Mouse (Mus musculus) c-Kit-positive CD71-negative TER-119-negative erythroid progenitor cells, embryonic 14.5 days (primary cell): ENCODE results near the gene Treml4.

Experiments
- DNase-seq: peaks from one replicate; pipeline ENCODE4 v3.0.0-alpha.2; 2013; ENCODE audit warnings: low read depth

Treml4 gene

DNA sequence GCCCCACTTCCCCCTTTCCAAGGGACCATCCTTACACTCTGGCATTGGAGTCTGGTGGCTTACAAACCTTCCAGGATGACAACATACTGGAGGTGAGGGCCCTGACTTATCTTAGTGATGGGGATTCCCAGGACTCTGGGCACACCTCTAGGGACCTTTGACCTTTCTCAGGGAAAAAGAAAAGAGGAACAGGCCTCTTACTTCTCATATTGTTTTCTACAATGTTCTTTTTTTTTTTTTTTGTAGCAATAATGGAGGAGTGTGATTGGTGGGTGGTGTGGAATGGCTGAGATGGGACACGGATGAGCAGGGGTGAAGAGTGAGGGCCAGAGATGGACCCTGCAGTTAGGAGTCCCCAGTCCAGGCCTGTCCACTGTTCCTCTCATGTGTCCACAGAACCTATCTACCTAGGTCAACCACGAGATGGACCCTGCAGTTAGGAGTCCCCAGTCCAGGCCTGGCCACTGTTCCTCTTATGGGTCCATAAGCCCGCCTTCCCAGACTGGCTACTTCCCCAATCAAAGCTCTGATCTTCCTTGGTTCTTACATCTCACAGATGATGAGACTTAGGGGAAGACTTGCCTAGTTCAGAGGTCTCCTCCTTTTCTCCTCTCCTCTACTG is at the start of gene Treml4:
Gene Treml4 (plus strand): TSS at position 555 of the 622 bp plus-strand sequence.
- no peak for DNase-seq

DNA sequence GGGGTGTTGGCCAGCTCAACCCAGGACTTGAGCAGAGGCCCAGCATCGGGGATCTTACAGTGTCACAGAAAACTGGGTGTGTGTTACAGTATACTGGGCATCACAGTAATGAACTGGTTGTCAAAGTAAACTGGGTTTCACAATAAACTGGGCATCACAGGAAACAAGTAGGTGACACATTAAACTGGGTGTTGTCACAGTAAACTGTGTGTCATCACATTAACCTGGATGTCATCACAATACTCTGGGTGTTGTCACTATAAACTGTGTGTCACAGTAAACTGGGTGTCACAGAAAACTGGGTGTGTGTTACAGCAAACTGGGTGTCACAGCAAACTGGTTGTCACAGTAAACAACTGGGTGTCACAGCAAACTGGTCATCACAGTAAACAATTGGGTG is 48.7 kb upstream of the Treml4 start:
- no peak for DNase-seq

DNA sequence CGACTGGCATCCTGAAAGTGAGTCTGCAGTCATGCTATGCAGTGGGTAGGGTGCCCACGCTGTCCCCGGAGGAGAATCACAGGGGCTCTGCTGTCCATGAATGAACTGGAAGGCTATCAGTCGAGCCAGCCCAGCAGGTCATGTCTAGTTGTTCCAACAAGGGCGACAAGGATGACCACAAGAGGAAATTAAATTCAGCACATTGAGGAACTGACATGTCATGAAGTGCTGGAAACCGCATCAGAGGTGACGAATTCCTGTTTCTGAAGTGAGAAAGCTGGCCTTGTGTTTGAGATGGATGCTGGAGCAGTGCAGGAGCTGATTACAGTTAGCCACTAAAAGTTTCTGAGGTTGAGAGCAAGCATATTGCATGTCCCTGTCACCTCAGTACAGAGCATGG is 33.4 kb upstream of the Treml4 start:
- DNase-seq, result peak; percentile 33

DNA sequence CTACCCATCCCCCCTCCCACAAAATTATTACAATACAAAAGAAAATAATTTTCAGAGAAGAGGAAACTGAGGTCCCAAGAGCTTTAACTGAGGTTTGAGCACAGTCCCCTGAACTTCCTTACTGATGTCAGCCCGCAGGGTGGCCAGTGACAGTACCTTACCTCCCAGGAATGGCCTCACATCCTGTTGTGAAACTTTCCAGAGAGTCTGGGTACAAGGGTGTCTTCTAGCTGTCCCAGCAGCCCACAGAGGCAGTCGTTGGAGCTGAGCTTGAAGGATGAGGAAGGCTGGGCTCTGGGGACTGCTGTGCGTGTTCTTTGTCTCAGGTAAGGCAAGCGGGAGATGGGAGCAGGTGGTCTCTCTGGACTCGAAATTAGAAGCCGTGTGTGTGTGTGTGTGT is 31.6 kb upstream of the Treml4 start, which contains the start of gene Trem1:
Gene Trem1 (plus strand): TSS at position 251 of the 400 bp plus-strand sequence.
- peak; percentile 55 for DNase-seq

DNA sequence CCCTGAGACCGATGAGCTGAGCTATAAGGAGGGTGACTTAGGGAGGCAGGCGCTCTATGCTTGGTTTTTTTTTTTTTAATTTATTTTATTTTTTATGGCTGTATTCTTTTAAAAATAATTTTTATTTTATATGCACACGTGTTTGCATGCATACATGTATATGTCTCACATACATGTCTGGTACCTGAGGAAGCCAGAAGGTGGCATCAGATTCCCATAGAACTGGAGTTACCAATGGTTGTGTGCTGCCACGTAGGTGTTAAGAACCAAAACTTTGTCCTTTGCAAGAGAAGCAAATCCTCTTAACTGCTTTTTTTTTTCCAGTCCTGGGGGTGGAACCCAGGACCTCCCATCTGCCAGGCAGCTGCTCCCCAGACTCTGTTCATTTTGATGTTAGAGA is 30.3 kb upstream of the Treml4 start:
- no peak for DNase-seq

DNA sequence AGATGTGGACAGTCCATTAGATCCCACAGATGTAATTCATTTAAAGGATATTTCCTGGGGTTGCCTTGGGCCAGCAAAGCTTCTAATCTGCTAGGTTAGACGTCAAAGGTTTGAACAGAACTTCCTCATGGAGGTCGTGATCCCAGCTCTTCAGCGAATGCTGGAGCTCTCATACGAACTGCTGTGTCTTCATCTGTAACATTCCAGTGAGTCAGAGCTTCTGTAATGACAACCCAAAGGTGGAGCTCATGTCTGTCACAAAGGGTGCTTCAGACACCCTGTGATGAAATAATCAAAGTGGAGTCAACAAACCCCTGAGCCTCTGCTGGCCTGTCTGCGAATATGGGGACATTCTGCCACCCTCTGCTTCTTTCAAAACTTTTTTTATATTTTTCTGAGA is 29.5 kb upstream of the Treml4 start:
- DNase-seq, result no peak

DNA sequence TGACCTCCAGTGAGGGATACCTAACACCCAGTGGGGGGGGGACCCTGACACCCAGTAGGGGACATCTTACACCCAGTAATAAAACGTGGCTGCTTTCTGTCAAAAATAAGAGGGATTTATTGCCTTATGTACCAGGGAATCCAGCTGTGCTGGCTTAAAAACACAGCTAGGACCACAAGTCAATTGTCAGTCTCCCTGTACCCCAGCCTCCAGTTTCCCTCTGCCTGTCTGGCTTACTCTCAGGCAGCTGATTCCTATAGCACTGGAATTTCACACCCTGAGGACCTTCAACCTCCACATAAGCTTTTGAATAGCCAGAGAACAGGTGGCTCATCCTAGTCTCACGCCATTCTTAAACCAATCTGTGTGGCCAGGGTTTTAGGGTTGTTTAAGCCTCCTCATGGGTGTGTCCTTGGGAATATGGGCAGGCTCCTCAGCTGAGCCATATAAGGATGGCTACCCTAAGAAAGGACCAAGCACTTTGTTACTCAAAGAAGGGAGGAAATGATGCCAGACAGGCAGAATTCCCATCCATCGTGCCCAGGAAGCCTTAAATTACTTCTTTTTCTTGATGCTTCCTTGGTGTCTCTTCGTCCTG is 28.2 kb upstream of the Treml4 start:
- DNase-seq, result no peak

DNA sequence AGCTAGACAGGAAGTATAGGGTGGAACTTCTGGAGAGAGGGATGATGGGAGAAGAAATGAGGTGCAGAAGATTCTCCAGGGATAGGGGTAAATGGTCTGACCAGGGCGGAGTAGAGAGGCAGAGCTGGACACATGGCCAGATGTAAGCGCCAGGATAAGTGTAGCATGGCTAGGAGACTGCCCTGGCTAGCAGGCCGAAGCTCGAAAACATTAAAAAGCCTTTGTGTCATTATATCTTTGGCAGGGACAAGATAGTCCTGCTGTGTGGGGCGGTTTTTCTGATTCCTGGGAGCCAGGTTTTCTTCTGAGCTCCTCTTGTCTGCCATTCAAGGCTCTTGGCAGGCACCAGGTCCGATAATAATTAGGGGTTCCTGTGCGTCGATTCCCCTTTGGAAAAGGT is 26.5 kb upstream of the Treml4 start:
- no peak for DNase-seq

DNA sequence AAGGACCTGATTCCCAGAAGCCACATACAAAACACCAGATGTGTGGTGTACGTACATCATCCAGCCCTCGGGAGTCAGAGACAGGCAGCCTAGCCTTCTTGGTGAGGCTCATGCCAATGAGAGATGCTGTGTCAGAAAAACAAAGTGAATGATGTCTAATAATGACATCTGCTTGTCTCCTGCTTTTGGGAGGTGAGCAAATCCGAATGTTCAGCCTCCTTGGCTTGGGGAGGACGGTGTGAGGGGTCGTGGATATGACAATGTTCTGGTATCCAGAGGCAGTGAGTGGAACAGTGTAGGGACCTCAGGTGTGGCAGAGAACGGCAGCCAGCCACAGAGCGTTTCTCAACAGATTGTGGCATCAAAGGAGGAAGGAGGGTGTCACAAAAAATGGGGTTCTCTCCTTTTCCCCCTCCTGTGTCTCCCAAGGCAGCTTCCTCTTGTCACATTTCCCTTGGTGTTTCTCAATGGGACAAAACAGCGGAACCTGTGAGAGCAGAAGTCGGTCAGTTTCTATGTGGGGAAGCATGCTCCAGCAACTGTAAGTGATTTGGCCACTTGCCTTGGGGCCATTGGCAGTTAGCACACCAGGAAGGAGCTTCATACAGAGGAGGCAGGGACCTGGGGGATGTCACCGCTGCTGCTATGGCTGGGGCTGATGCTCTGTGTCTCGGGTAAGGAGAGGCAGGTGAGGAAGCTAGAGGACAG is 16.7 kb upstream of the Treml4 start, which contains the start of gene Trem3:
Gene Trem3 (plus strand): TSS at position 557 of the 708 bp plus-strand sequence.
- DNase-seq, result no peak

DNA sequence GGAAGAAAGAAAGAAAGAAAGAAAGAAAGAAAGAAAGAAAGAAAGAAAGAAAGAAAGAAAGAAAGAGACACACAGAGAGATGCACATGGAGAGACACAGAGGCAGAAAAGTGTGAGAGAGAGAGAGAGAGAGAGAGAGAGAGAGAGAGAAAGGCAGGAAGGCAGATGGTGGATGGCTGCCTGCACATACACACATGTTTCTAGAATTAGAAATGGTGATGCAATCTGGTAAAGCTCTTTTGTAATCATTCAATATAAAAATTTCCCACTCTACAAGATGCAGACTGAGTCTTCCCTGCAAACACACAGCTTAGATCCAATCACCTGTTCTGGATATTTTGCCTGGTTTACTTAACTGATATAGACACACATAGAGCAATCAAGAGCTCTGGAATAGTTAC is 15.1 kb upstream of the Treml4 start:
- no peak for DNase-seq

DNA sequence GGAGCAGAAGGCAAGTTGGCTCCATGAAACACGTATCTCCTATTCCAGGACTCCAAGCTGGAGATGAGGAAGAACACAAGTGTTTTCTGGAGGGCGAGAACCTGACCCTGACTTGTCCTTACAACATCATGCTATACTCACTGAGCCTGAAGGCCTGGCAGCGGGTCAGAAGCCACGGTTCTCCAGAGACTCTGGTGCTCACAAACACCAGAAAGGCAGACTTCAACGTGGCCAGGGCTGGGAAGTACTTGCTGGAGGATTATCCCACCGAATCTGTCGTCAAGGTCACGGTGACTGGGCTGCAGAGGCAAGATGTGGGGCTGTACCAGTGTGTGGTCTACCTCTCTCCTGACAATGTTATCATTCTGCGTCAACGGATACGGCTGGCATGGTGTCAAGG is 14.6 kb upstream of the Treml4 start:
- no peak for DNase-seq

DNA sequence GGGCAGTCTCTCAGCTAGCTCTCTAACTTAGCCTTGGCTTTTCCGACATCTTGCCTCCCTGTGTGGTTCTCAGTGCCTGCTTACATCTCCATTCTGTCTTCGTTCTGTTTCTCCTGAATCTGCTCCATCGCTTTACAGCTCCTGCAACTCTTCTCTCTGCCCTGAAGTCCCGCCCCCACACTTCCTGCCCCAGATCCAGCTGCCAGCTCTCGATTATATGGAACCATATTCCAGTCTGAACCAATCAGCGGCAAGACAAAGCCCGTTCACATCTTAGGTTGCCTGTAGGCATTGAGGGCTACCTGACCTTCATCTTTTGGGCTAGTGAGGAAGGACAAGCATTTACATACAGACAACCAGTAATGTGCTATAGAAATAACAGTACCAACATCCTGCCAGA is 13.5 kb upstream of the Treml4 start:
- no peak for DNase-seq

DNA sequence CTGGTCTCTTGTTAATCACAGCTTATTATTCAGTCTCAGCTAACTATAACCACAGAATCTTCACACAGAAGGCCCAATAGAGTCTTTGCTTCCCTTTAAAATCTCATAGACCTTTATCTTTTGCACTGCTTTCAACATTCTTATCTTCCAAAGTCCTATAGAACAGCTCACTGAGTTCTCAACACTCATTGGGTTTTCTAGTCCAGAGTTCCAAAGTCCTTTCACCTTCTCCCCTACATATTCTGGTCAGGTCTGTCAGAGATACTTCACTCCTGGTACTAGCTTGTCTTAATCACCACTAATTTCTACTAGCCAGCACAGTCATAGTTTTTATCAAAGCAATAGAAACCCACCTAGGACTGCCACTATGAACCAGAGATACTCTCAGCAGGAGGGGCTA is 7.5 kb upstream of the Treml4 start:
- DNase-seq, result no peak

DNA sequence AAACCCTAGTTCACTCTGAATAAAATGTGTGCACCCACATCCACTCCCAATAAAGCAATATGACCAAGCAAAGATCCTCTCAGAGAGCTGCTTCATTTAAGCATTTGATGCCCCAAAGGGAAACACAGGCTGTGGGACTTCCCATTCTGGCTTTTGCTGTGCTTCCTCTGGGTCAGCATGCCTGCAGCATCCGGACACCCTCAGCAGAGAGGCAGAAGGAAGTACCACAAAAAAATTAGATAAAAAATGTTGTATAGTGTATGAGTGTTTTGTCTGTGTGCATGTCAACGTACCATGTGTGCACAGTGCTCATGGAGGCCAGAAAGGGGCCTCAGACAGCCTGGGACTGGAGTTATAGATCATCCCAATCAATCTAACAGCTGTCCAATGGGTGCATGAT is 2.2 kb upstream of the Treml4 start:
- no peak for DNase-seq

DNA sequence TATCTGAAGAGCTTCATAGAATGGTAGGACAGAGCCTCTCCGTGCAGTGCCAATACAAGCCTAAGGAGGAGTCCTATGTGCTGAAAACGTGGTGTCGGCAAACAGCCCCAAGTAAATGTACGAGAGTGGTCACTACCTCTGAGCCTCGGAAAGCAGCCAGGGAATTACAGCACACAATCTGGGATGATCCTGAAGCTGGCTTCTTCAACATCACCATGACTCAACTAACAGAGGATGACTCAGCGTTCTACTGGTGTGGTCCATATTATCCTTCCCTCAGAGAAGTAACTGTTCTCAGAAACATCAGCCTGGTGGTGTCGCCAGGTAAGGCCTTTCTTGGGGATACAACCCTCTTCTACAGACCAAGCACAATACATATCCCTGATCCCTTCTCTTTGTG is 567 bp downstream of the Treml4 start:
- no peak for DNase-seq

DNA sequence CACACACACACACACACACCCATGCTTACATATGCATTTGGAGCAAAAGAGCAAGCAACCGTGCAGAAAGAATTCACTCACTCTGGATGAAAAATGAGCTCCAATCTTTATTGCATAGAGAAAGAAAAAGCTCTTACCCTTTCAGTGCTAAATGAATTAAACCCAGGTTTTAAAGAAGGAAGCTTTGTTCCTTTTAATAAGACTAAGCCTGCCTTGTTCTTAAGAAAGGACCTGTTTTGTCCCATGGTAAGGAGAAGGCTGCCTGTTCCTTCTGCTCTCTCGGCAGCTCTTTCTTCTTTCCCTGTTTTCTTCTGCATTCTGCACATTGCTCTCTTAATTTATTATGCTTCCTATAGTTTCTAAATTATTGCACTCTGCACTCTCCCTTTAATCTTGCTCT is 2.0 kb downstream of the Treml4 start:
- DNase-seq, result no peak

DNA sequence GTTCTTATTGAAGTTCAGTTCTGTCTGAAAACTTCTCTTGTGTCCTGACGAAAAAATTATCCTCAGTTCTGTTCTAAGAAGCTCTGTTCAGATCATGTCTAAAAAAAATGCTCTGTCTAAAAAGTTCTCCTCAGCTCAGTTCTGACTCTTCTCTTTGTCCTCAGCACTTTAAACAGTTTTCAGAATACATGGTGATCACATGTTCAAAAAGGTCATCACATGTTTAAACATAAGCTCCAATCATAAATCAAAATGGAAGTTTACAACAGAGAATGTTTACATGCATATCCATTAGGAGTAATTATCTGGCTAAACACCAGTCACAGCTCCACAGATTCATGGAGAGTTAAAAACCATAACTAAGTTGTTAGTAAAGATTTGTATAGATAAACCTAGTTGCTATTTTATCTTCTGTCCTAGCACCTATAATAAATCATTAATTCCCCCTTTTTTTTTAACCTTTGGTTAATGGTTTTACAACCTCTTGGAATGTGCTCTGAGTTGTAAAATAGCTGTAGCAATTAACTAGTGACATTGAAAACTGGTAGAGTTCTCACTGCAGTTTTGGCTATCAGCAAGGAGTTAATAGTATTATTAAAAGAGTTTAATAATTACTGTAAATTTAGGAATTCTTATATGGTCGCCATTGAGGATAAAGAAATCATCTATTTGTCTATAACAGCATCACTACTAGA is 2.7 kb downstream of the Treml4 start:
- no peak for DNase-seq

DNA sequence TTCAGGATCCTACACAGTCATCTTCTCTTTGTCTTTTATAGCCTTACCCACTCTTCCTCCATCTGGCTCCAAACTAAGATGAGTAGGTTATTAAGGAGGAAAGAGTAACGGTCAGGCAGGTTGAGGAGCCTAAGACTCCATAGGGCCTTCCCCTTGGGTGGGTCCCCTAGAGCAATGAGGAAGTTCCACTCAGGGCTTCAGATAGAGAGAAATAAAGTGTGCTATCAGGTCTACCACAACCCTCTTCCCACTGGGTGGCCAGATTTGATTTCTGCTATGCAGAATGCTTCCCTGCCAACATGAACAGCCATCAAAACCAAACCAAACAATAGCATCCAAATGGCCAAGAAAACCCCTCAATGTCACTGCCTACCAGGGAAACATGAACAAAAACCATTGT is 3.5 kb downstream of the Treml4 start:
- no peak for DNase-seq

DNA sequence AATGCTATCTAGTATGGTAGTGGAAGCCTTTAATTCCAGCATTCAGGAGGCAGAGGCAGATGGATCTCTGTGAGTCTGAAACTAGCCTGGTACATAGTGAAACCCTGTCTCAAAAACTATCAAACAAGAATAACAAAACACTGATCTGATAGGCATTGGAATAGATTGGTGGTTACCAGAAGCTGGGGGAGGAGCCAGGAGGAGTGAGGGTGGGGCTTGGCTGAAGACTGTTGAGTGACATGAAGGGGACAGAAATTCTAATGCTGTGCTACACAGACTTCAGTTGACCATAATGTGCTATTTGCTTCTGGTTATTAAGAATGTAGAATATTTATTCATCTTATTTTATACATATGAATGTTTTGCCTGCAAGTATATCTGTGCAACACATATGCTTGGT is 4.2 kb downstream of the Treml4 start:
- DNase-seq, result no peak

DNA sequence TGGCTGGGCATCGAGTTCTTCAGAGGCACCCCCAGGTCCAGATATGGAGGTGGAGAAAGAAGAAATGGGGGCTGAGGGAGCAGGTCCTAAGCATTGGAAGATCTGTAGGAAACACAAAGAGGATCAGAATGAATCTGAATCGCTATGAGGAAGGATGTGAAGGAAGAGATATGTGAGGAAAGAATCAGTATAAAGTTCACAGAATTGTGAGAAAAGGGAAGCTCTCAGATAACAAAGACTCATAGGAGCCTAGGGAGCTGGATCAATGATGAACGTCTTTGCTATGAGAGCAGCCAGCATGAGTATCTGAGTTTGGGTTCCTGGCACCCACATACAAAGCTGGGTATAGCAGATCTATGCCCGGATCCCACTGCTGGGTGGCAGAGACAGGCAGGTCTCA is 5.7 kb downstream of the Treml4 start:
- no peak for DNase-seq

DNA sequence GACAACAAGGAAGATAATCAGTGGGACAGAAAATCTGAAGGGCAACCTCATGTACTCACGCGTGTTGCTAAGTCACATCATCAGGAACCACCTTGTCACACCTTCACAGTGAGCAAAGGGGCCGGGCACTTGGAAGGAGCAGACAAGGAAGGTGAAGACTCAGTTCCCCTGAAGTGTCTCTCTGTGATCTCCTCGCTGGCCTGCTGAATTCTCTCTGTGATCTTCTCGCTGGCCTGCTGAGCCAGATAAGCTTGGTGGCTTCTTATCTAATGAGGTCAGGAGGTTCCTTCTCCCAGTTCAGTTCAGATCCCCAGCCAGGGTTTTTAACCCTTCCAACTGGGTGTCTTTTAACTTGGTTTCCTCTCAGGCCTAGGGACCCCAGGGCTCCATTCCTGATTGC is 8.1 kb downstream of the Treml4 start:
- DNase-seq, result no peak

DNA sequence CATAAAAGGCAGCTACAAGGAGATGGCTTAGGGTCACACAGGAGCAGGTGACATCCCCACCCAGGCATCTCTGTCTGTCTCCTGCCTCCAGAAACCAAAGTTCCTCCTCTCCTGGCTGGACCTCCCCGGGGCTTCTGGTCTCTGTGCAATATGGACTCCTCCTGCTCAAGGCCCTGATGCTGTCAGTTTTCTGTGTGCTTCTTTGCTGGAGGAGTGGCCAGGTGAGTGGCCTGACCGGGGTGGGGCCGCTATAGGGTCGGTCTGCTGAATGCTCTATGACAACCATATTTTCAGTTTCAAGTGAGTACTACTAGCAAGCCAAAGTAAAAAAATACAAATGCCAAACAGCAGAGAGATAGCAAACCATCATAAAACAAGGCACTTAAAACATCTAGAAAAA is 8.5 kb downstream of the Treml4 start:
- DNase-seq, result no peak

DNA sequence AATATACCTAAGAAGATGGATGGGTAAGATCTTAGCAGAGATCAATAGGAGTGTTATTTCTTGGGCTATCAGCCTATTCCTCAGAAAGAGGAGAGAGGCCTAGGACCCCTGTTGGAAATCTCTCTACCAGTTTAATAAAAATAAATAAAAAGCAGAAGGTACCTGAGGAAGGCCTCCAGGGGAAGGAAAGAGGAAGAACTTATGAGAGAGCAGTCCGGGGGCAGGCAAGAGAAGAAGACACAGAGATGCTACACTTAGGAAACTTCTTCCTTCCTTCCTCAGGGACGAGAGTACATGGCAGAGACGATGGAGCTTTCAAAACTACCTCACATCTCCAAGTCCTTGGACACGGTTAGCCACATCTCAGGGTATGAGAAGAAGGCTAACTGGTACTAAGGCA is 10.0 kb downstream of the Treml4 start:
- no peak for DNase-seq
